Mouse (Mus musculus): ENCODE results near the gene Whrn. TPM values are rescaled to one million over a fixed set of nuclear protein-coding genes. Genes with fewer than 3 reads are reported as not detected.
A peak's percentile ranks its signal among the peaks of the same experiment; 100 is the strongest.

Whrn gene
- total RNA-seq, 2 experiments from 2014 or later = 1.7 to 2.0 TPM

GRCm38 (mm10) chr4:63398854-63399609 lies 96.8 kb downstream of the Whrn start:
- DNase-seq = peak; percentile 76

GRCm38 (mm10) chr4:63397981-63398537 lies 97.7 kb downstream of the Whrn start:
- no peak for DNase-seq
- intact Hi-C loops (cut with DNase I; ENCODE audit: low total_unique reads) = no loop called here

More at GRCm38 (mm10) chr4:63398854-63399609, 96.8 kb downstream of the Whrn start:
- intact Hi-C loops (cut with DNase I; ENCODE audit: low total_unique reads) = no loop called here

- intact Hi-C loops (cut with DNase I; ENCODE audit: low total_unique reads) = no loop called here
- no peak for DNase-seq
These were observed 104.5 kb downstream of the Whrn start for GRCm38 (mm10) chr4:63391322-63391721.

- intact Hi-C loops (cut with DNase I; ENCODE audit: low total_unique reads) = no loop called here
- no peak for DNase-seq
These were observed 105.8 kb downstream of the Whrn start for GRCm38 (mm10) chr4:63389887-63390528.

DNA sequence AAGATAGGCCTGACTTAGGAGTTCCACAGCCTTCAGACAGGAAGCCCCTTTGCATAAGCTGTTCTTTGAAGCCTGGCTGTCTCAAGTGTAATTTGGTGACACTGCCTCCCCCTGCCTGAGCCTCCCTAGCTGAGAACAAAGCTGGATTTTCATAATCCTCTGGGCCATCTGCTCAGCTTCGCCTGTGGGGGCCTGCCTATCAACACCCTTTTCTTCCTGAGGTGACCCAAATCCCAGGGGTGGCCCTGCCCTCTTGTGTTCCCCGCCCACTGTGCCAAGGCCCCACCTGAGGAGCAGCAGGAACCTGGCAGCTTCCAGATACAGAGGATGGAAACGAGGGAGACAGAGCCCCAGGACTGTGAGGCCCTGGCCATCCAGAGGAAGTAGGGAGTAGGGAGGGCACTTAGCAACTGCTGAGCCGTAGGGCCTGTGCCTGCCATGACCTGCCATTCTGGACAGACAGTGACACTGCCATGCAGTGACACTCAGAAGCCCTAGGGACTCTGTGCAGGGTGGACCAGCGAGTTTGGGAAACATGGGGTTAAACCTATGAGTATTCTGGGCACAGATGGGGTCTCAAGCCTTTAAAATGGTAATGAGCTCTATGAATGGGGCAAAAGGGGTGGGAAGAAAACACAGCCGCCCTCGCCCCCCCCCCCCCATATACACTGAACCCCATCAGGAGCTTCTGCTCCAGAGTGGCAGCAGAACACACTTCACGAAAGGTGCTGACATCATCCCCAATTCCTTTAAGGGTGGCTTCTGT lies 106.5 kb downstream of the Whrn start:
- DNase-seq = no peak
- intact Hi-C loops (cut with DNase I; ENCODE audit: low total_unique reads) = no loop called here

GRCm38 (mm10) chr4:63388029-63388428 lies 107.8 kb downstream of the Whrn start:
- intact Hi-C loops (cut with DNase I; ENCODE audit: low total_unique reads) = no loop called here
- DNase-seq = no peak

DNA sequence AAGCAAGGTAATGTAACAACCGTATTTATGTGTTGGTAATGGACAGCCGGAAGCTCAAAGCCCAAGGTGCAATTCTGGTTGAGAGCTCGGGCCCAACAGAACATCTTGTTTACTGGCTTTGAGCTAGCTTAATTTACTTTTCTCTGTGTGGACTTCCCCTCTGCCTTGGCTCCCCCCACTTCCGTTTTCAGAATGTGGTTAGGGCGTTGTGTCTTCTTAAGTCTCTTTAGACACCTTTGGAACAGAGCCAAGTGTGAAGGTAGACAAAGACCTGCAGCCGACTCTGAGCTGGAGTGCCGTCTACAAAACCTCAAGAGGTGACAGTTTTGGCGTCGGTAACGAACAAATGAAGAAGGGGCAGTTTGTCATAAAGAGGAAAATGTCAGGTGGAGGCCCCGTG lies 110.0 kb downstream of the Whrn start:
- intact Hi-C loops (cut with DNase I; ENCODE audit: low total_unique reads) = no loop called here
- DNase-seq = no peak

DNA sequence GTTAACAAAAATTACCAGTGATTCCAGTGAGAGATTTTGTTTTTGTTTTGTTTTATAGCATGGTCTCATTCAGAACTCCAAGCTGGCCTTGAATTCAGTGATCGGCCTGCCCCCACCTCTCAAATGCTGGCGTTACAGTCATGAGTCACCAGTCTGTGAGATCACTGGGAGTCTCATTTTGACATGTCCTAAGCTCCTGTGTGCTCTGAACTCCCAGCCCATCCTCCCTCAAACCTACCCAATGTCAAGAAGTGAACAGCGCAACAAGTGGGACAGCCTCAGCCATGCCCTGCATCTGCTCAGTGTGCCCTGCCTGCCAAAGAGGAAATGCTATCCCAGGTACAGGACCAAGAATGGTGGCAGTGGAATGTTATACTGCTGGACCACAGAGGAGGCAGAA lies 110.5 kb downstream of the Whrn start:
- DNase-seq = no peak
- intact Hi-C loops (cut with DNase I; ENCODE audit: low total_unique reads) = no loop called here

- no peak for DNase-seq
- intact Hi-C loops (cut with DNase I; ENCODE audit: low total_unique reads) = no loop called here
These were observed 111.5 kb downstream of the Whrn start for GRCm38 (mm10) chr4:63384262-63384661.

DNA sequence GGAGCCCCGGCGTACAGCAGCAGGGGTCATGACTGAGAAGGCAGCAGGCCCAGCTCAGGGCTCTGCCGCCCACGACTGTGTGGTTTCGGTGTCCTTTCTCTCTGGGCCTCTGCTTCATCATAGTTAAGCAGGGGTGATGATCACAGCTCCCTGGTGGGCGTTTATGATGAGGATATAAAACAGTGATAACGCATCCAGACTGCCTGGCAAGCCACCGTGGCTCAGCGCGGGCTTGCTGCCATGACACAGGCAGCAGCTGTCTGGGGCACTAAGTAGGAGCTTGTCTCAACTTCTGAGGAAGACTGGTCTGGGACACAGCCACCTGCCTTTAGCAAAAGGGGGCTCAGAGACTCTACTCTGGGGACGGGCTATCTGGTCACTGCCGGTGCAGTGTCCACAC lies 112.3 kb downstream of the Whrn start:
- DNase-seq = no peak
- intact Hi-C loops (cut with DNase I; ENCODE audit: low total_unique reads) = no loop called here

DNA sequence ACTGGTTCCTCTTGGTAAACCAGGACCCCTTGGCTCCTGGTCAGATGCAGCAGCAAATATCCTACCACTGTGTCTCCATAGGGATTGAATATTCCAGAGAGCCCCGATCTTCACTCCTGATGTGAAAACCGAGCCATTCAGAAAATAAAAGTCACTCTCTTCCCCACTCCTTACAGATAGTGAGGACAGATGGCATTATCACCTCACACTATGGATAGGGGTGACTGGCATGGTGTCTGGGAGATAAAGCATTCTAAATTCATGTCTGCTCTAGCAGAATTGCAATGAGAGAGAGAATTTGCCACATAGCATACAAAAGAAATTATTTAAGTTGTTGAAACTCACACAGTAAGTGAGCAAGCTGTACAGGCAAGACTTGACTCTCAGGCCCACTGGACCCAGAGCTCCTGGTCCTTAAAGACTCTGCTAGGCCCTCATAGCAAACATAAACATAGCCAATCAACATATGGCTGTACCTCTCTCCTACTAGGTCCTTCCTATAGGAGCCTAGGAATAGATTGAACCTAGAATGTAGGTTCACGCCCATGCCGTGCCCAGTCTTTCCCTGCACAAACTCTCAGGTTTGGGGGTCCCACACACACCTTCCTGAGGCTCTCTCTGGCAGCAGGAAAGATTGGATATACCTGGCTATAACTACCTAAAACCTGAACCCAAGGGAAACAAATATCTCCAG lies 113.0 kb downstream of the Whrn start:
- no peak for DNase-seq
- intact Hi-C loops (cut with DNase I; ENCODE audit: low total_unique reads) = no loop called here

- intact Hi-C loops (cut with DNase I; ENCODE audit: low total_unique reads) = no loop called here
- no peak for DNase-seq
These were observed 118.3 kb downstream of the Whrn start for GRCm38 (mm10) chr4:63377483-63377882.

- intact Hi-C loops (cut with DNase I; ENCODE audit: low total_unique reads) = no loop called here
- DNase-seq = peak; percentile 85
These were observed 120.4 kb downstream of the Whrn start for GRCm38 (mm10) chr4:63375367-63375766.

DNA sequence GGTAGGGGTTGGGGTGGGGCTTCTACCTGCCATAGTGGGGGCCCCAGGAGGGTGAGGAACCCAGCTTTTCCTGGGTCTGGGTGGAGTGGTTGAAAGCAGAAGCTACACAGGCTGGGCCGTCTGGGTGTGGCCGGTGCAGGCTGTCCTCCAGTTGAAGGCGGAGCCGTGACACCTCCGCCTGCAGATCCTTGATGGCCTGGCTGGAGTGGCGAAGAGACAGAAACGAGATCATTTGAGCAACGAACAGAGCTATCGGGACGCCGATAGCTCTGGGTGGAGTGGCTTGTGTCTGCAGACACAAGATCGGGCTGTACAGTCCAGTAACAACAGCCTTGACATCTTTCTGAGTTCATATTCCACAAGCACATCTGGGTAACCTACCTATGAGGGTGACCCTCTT lies 121.5 kb downstream of the Whrn start:
- intact Hi-C loops (cut with DNase I; ENCODE audit: low total_unique reads) = no loop called here
- no peak for DNase-seq

GRCm38 (mm10) chr4:63373404-63373803 lies 122.4 kb downstream of the Whrn start:
- intact Hi-C loops (cut with DNase I; ENCODE audit: low total_unique reads) = no loop called here

DNA sequence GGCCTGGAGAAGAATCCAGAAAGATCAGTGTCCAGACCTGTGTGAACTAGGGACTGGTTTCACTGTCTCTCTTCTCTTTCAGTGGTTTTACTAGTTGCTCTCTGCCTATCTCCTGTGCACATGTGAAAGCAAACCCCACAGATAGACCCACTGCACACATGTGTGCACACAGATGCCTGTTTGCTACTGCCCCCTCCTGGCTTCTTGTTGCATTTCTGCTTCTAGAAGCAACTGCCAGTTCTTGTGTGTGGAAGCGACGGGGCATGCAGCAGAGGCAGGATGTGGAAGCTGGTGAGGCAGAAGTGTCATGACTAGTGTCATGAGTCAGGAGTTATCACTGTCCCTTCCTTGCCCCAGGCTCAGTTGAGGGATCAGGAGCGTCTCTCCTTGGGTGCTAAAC lies 123.9 kb downstream of the Whrn start:
- intact Hi-C loops (cut with DNase I; ENCODE audit: low total_unique reads) = loop anchor here (2.0 kb wide), 1 partner anchor 37 kb away; no protein-coding TSS in a partner anchor
- DNase-seq = no peak

More at GRCm38 (mm10) chr4:63373404-63373803, 122.4 kb downstream of the Whrn start:
- no peak for DNase-seq

DNA sequence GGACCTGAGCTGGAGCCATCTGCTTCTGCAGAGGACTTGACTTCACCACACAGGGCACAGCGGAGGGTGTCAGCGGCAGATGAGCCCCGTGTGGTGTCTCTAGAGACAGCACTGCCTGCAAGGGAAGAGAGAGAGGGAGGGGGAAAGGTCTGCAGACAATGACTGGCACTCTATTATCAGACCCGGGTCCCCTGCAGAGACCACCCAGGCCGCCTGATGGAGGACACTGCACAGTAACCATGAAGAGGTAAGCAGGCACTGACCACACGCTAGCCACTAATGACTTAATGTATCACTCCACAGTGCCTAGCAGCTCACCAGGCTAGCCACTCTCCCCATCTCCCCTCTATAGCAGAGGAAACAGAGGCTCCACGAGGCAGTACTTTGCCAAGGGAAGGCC lies 124.9 kb downstream of the Whrn start:
- no peak for DNase-seq
- intact Hi-C loops (cut with DNase I; ENCODE audit: low total_unique reads) = loop anchor here (2.0 kb wide), 1 partner anchor 38 kb away; no protein-coding TSS in a partner anchor

GRCm38 (mm10) chr4:63368577-63368976 lies 127.2 kb downstream of the Whrn start:
- DNase-seq = peak; percentile 85
- intact Hi-C loops (cut with DNase I; ENCODE audit: low total_unique reads) = no loop called here

Data from gastrocnemius, postnatal 14 days (tissue).